8 mouse cellular contexts compared by ENCODE assay signal in genomic region chr8:64880619-64881200, GRCm38 (mm10). TPM values are rescaled to one million over a fixed set of nuclear protein-coding genes. Genes with fewer than 3 reads are reported as not detected.
DNase-seq lines count a peak whose midpoint lies in the region; ATAC-seq lines count a peak whose summit lies in the region.

No protein-coding gene starts in this region.

- H3K4me2 ChIP-seq in heart, embryonic 15.5 days: peak overlapping the region; percentile 33
- H3K4me2 ChIP-seq in stomach, embryonic 16.5 days (ENCODE audit: low read depth, low read length): peak overlapping the region; percentile 4; the same call in 1 of the 2 replicates

- H3K4me1 ChIP-seq in heart, embryonic 15.5 days (replicated peaks): peaks cover 2% of the 10 kb centered on the region; the same call in 1 of the 2 replicates
- H3K4me1 ChIP-seq in stomach, embryonic 16.5 days (ENCODE audit: control insufficient read depth, insufficient read depth, low read length): no peaks in the 10 kb centered on the region

- H3K27me3 ChIP-seq in heart, embryonic 15.5 days: no peaks in the 10 kb centered on the region
- no peaks in the 10 kb centered on the region for H3K27me3 ChIP-seq in stomach, embryonic 16.5 days (ENCODE audit: control insufficient read depth, insufficient read depth, low read length)

- H3K9me3 ChIP-seq in heart, embryonic 15.5 days (replicated peaks): no peaks in the 10 kb centered on the region
- no peaks in the 10 kb centered on the region for H3K9me3 ChIP-seq in stomach, embryonic 16.5 days (replicated peaks; ENCODE audit: control insufficient read depth, low read length)

- DNase-seq in gastrocnemius, adult 18-20 months (ENCODE audit: low spot score): peak; percentile 67
- DNase-seq in gastrocnemius, postnatal 10 days: no peak
- DNase-seq in adrenal gland, postnatal 14 days: peak; percentile 61
- peak; percentile 25 for DNase-seq in layer of hippocampus, adult 9-11 months
- DNase-seq in neural tube, embryonic 10.5 days (ENCODE audit: extremely low spot score, low spot score): no peak
- DNase-seq in adipocyte (ENCODE audit: low spot score): no peak

- no peaks in the 10 kb centered on the region for H3K36me3 ChIP-seq in heart, embryonic 15.5 days
- no peaks in the 10 kb centered on the region for H3K36me3 ChIP-seq in stomach, embryonic 16.5 days (ENCODE audit: control insufficient read depth, insufficient read depth, low read length)

- ATAC-seq in heart, embryonic 15.5 days (replicated peaks; ENCODE audit: insufficient number of reproducible peaks, insufficient read depth, low FRiP score, low read depth): no peak
- peak; percentile 40; the same call in 1 of the 2 replicates for ATAC-seq in stomach, embryonic 16.5 days (ENCODE audit: insufficient read depth, low FRiP score)

- no peak overlapping the region for H3K9ac ChIP-seq in heart, embryonic 15.5 days
- no peak overlapping the region for H3K9ac ChIP-seq in stomach, embryonic 16.5 days (ENCODE audit: low read length)

- 28% methylated on average over 13 of the region's 13 CpGs for WGBS in heart, embryonic 15.5 days
- 28% methylated on average over 13 of the region's 13 CpGs for WGBS in stomach, embryonic 16.5 days

- H3K27ac ChIP-seq in heart, embryonic 15.5 days: no peak overlapping the region
- no peak overlapping the region for H3K27ac ChIP-seq in stomach, embryonic 16.5 days (ENCODE audit: low read length)

- H3K4me3 ChIP-seq in heart, embryonic 15.5 days: no peak overlapping the region
- no peak overlapping the region for H3K4me3 ChIP-seq in stomach, embryonic 16.5 days (replicated peaks; ENCODE audit: low read length)

RNA-seq across cellular contexts. Expression of gene Klhl2, which starts 30.9 kb away (rescaled TPM):
- 1 to 10 TPM; 6.0 to 8.1 TPM for total RNA-seq in gastrocnemius, adult 18-20 months (2021)
- 1 to 10 TPM; 7.1 to 7.3 TPM for total RNA-seq in gastrocnemius, postnatal 10 days (2021)
- total RNA-seq in adrenal gland, postnatal 14 days (2021): 47.2 and 48.8 TPM in 2 replicates
- polyA plus RNA-seq in heart, embryonic 15.5 days (2015; fragmentation: Nextera tagmentation; extraction: Ambion mirVana): 11.3 and 11.5 TPM in 2 replicates
- polyA plus RNA-seq in stomach, embryonic 16.5 days (2015; fragmentation: Nextera tagmentation; extraction: Ambion mirVana): 4.1 and 5.6 TPM in 2 replicates

Comparison
In these comparisons a context has a peak if more than half of its experiments do, and no peak if none do; other contexts are left out.
1. DNase-seq: peak in gastrocnemius, adult 18-20 months (single experiment), adrenal gland, postnatal 14 days (single experiment) and layer of hippocampus, adult 9-11 months (single experiment); none in gastrocnemius, postnatal 10 days (single experiment), neural tube, embryonic 10.5 days (single experiment) and adipocyte (single experiment).